Mouse (Mus musculus) stomach, embryonic 16.5 days (tissue): ENCODE measurements at regions not wholly inside any gene's neighbourhood (a gene's known extent, or its start where the extent isn't known, plus 50 kb on each side); places are given as distances from the start of the nearest gene placed in this dataset.

ENCODE experiments used
- ATAC-seq: fragments of 200-750 bp; cut with Nextera tagmentation; 2 replicates; pipeline ENCODE4 v1.8.0; 2017; ENCODE audit warnings: moderate number of reproducible peaks, moderate TSS enrichment; ENCODE audit not compliant: insufficient read depth, low FRiP score
- H3K27ac ChIP-seq: fragments of 300-500 bp; sonication (generic); 2 replicates; pipeline ENCODE4 v1.5.1; 2014; ENCODE audit warnings: low read length
- H3K27me3 ChIP-seq: fragments of 300-500 bp; sonication (generic); 2 replicates; pipeline ENCODE4 v1.6.1; 2014; ENCODE audit warnings: low read length, control low read depth, mixed read lengths; ENCODE audit not compliant: control insufficient read depth, insufficient read depth
- H3K36me3 ChIP-seq: fragments of 300-500 bp; sonication (generic); 2 replicates; pipeline ENCODE4 v1.6.1; 2014; ENCODE audit warnings: low read length; ENCODE audit not compliant: control insufficient read depth, insufficient read depth
- H3K4me1 ChIP-seq: fragments of 300-500 bp; sonication (generic); 2 replicates; pipeline ENCODE4 v1.6.1; 2014; ENCODE audit warnings: low read length, control low read depth, mixed read lengths; ENCODE audit not compliant: control insufficient read depth, insufficient read depth
- H3K4me2 ChIP-seq: fragments of 300-500 bp; sonication (generic); 2 replicates; pipeline ENCODE4 v1.6.1; 2014; ENCODE audit warnings: low read depth, low read length, mixed read lengths
- H3K4me3 ChIP-seq: fragments of 300-500 bp; sonication (generic); replicated peaks from 2 replicates; pipeline ENCODE4 v1.5.1; 2014; ENCODE audit warnings: mild to moderate bottlenecking, low read length
- H3K9ac ChIP-seq: fragments of 300-500 bp; sonication (generic); 2 replicates; pipeline ENCODE4 v1.6.1; 2014; ENCODE audit warnings: low read length
- H3K9me3 ChIP-seq: fragments of 300-500 bp; sonication (generic); replicated peaks from 2 replicates; pipeline ENCODE4 v1.6.1; 2016; ENCODE audit warnings: low read length, control low read depth; ENCODE audit not compliant: control insufficient read depth
- WGBS: fragments of 180-500 bp; shearing (Covaris S2); extraction: QIAGEN DNeasy Blood & Tissue Kit; methylation state at CpG from one replicate; pipeline ENCODE4 v1.1.7; 2014; 5-methylcytosine and 5-hydroxymethylcytosine counted together

GRCm38 (mm10) chr5:29054393-29054792 is 141.4 kb upstream of the Rnf32 start:
- Histone ChIP-seq H3K27me3 (no peaks in the 10 kb centered on the region), H3K36me3 (no peaks in the 10 kb centered on the region), H3K4me2 (no peak overlapping the region), H3K4me3 (no peak overlapping the region), H3K9ac (no peak overlapping the region), H3K4me1 (no peaks in the 10 kb centered on the region), H3K9me3 (no peaks in the 10 kb centered on the region), H3K27ac (no peak overlapping the region)
- no peak for ATAC-seq
- 77% methylated on average over 1 of the region's 1 CpGs for WGBS

GRCm38 (mm10) chr5:29036636-29037035 is 159.2 kb upstream of the Rnf32 start:
- Histone ChIP-seq H3K4me3 (no peak overlapping the region), H3K4me1 (no peaks in the 10 kb centered on the region), H3K36me3 (no peaks in the 10 kb centered on the region), H3K4me2 (no peak overlapping the region), H3K9ac (no peak overlapping the region), H3K27ac (no peak overlapping the region), H3K27me3 (no peaks in the 10 kb centered on the region), H3K9me3 (no peaks in the 10 kb centered on the region)
- ATAC-seq, result no peak
- 63% methylated on average over 20 of the region's 20 CpGs for WGBS

DNA sequence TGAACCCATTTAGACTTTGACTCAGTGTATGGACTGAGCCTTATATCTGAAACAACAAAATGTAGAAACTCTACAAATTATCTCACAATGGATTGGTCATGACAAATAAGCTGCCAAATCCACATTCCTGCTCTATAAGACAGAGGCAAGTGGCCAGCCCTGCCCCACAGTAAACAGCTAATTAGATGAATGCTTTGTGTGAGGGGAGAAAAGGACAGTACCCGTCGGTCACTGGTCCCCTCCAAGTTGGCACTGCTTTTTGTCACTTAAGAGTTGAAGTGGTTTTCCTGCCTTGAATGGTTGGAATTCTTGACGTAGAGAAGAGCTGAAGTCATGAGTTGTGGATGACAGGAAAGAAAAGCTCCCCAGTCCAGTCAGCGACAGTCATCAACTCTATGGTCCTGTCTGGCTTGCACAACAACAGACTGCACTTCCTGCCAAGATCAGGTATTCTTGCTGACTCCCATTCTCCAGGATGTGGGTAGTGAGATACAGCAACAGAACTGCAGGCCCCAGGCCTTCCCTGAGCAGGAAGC is 162.3 kb upstream of the Rnf32 start:
- H3K9me3 ChIP-seq, result no peaks in the 10 kb centered on the region
- WGBS, result 74% methylated on average over 4 of the region's 4 CpGs

DNA sequence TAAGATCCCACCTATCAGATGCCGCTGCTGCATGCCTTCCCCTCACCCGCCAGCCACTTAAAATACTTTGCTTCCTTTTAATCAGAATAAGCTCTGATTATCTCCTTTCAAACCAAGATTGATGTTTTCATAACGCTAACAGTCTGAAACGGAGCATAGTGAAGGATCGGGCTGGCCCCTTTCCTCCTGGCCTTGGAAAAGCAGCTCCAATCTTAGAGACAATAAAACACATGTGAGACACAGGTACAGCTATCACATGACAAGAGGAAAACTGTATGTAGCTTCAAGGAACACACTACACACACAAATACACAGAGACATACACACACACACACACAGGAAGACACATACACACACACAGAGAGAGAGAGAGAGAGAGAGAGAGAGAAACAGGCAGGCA is 165.3 kb upstream of the Rnf32 start:
- H3K4me2 ChIP-seq, result no peak overlapping the region
- ATAC-seq, result no peak
- no peak overlapping the region for H3K4me3 ChIP-seq
- no peaks in the 10 kb centered on the region for H3K4me1 ChIP-seq
- 17% methylated on average over 5 of the region's 5 CpGs for WGBS
- no peaks in the 10 kb centered on the region for H3K9me3 ChIP-seq
- H3K9ac ChIP-seq, result no peak overlapping the region
- no peaks in the 10 kb centered on the region for H3K27me3 ChIP-seq
- no peak overlapping the region for H3K27ac ChIP-seq
- no peaks in the 10 kb centered on the region for H3K36me3 ChIP-seq

More for the DNA sequence above, 162.3 kb upstream of the Rnf32 start:
- H3K4me1 ChIP-seq, result no peaks in the 10 kb centered on the region
- no peak overlapping the region for H3K27ac ChIP-seq
- H3K36me3 ChIP-seq, result no peaks in the 10 kb centered on the region
- no peak overlapping the region for H3K9ac ChIP-seq
- no peak for ATAC-seq
- H3K4me2 ChIP-seq, result no peak overlapping the region
- H3K4me3 ChIP-seq, result no peak overlapping the region
- H3K27me3 ChIP-seq, result no peaks in the 10 kb centered on the region

DNA sequence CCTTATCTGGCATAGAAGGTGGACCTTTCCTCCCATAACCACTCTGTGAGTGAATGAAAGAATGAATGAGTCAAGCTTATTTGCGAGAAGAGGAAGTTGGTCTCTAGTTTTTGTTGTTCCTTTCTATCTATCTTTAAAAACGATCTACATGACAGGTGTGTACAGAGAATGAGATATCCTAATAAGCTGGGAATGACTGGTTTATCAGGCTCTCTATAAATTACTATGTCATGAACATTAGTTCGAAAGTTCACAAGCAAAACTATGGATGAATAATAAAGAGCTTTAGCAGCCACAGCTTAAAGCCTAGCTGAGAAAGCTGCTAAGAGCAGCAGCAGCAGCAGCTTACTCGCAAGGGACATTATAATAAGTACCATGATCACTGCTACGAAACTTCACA is 165.8 kb upstream of the Rnf32 start:
- Histone ChIP-seq H3K4me2 (no peak overlapping the region), H3K9me3 (no peaks in the 10 kb centered on the region), H3K4me3 (no peak overlapping the region), H3K36me3 (no peaks in the 10 kb centered on the region), H3K9ac (no peak overlapping the region), H3K4me1 (no peaks in the 10 kb centered on the region), H3K27me3 (no peaks in the 10 kb centered on the region), H3K27ac (peak overlapping the region; percentile 21; the same call in 1 of the 2 replicates)
- WGBS, result 28% methylated on average over 5 of the region's 5 CpGs
- ATAC-seq, result no peak

DNA sequence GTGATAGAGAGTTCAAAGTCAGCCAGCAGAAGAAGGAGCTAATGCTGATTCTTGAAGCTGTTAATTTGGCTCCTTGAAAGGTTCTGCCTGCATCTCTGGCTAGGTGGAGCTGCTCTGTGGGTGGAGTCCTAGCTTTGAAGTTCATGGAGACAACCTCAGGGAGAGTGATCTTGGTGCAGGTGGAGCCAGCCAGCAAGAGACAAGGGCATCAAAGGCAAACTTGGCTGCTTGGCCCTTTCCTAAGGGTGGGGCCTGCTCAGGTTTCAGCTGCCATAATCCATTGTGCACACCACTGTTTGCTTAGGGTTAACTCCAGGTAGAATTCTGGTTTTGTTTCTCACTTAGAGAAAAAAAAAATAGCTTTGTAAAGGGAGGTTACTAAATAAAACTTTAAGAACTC is 170.7 kb upstream of the Rnf32 start:
- no peaks in the 10 kb centered on the region for H3K9me3 ChIP-seq
- no peaks in the 10 kb centered on the region for H3K4me1 ChIP-seq
- peak overlapping the region; percentile 39; the same call in 1 of the 2 replicates for H3K27ac ChIP-seq
- no peaks in the 10 kb centered on the region for H3K27me3 ChIP-seq
- H3K36me3 ChIP-seq, result no peaks in the 10 kb centered on the region
- peak; percentile 64; the same call in 1 of the 2 replicates for ATAC-seq
- no peak overlapping the region for H3K4me2 ChIP-seq
- H3K9ac ChIP-seq, result no peak overlapping the region
- H3K4me3 ChIP-seq, result no peak overlapping the region

- Histone ChIP-seq H3K27ac (no peak overlapping the region), H3K4me3 (no peak overlapping the region), H3K4me2 (no peak overlapping the region), H3K9ac (no peak overlapping the region), H3K27me3 (no peaks in the 10 kb centered on the region), H3K9me3 (no peaks in the 10 kb centered on the region), H3K36me3 (no peaks in the 10 kb centered on the region), H3K4me1 (no peaks in the 10 kb centered on the region)
- WGBS, result 77% methylated on average over 2 of the region's 2 CpGs
- no peak for ATAC-seq
Observed at GRCm38 (mm10) chr5:28992796-28993195, 203.0 kb upstream of the Rnf32 start.

DNA sequence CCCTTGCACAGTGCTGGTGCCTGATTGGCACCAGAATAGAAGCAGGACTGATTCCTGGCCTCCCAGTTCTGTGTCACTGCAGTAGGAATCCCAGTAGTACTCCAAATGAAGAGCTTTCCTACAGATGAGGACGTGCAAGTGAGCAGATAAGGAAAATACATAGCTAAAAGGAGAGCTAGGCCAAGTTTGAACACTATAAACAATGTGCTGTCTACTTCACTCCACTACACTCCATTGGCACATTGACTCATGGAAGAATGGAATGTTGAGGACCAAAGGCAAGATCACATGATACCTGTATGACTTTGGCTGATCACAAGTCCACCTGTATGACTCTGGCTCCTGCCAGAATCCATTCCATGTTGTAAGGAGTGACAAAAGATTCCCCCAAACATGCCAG is 215.9 kb upstream of the Rnf32 start:
- Histone ChIP-seq H3K36me3 (no peaks in the 10 kb centered on the region), H3K9ac (no peak overlapping the region), H3K4me3 (no peak overlapping the region), H3K4me1 (no peaks in the 10 kb centered on the region), H3K27me3 (no peaks in the 10 kb centered on the region), H3K4me2 (no peak overlapping the region), H3K9me3 (no peaks in the 10 kb centered on the region), H3K27ac (no peak overlapping the region)
- WGBS, result 48% methylated on average over 1 of the region's 1 CpGs
- ATAC-seq, result no peak

GRCm38 (mm10) chr5:28970404-28970803 is 225.4 kb upstream of the Rnf32 start:
- Histone ChIP-seq H3K4me3 (no peak overlapping the region), H3K9me3 (no peaks in the 10 kb centered on the region), H3K27ac (no peak overlapping the region), H3K4me1 (no peaks in the 10 kb centered on the region), H3K27me3 (no peaks in the 10 kb centered on the region), H3K4me2 (no peak overlapping the region), H3K36me3 (no peaks in the 10 kb centered on the region), H3K9ac (no peak overlapping the region)
- 87% methylated on average over 2 of the region's 2 CpGs for WGBS
- no peak for ATAC-seq

- no peaks in the 10 kb centered on the region for H3K36me3 ChIP-seq
- H3K4me1 ChIP-seq, result no peaks in the 10 kb centered on the region
- no peak for ATAC-seq
- H3K27ac ChIP-seq, result no peak overlapping the region
- H3K9me3 ChIP-seq, result no peaks in the 10 kb centered on the region
- H3K4me3 ChIP-seq, result no peak overlapping the region
- no peaks in the 10 kb centered on the region for H3K27me3 ChIP-seq
- no peak overlapping the region for H3K4me2 ChIP-seq
- no peak overlapping the region for H3K9ac ChIP-seq
Observed at GRCm38 (mm10) chr5:28955036-28955435, 240.8 kb upstream of the Rnf32 start.
